Mouse (Mus musculus): ENCODE measurements around the gene Unc13b. TPM values are rescaled to one million over a fixed set of nuclear protein-coding genes. Genes with fewer than 3 reads are reported as not detected.
A peak's percentile ranks its signal among the peaks of the same experiment; 100 is the strongest.

Gene Unc13b
- total RNA-seq, 2 experiments from 2014 or later, result 12.9 to 13.5 TPM

- no peak for DNase-seq
- intact Hi-C loops (cut with DNase I), result no loop called here
Observed at GRCm38 (mm10) chr4:43205571-43205970, 146.8 kb downstream of the Unc13b start.

- intact Hi-C loops (cut with DNase I), result no loop called here
- no peak for DNase-seq
Observed at GRCm38 (mm10) chr4:43206989-43207388, 148.2 kb downstream of the Unc13b start.

DNA sequence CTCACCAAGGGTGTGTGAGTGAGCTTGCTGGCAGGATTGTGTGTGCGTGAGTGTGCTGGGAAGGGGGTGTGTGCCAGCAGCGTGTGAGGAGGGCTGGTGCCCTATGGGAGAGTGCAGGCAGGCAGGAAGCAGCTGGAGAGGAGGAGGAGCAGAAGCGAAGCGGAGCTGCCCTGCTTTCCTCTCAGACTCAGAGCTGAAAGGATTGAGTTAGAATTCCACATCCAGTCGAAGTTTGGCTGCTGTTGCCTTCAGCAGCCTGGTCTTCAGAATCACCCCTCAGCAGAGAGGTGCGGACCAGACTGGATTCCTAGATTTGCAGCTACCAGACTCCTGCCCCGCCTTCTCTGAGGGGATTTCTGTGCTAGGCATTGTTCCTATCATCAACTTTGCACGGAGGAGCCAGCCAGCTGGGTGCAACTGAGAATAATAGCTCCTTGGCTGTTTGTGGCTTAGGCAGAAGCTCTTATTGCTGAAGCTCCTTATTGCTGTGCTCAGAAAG is 150.4 kb downstream of the Unc13b start:
- DNase-seq, result peak in 1 of 2 experiments; percentile 1
- intact Hi-C loops (cut with DNase I), result no loop called here

DNA sequence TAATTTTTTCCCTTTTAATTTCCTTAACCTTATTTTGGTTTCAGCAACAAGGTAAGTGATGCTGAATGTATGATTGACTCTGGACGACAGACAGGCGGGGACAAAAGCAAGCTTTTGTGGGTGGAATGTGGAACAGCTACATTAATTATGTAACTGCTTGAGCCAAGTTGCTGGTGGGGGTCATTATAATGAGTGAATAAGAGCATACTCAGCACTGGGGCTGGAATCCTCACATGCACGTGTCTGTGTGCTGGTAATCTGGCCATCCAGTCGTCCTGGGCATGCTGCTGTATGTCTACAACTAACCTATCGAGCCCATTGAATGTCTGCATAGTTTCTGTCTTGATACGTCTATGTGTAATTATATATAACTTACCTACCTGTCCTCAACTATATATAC is 150.9 kb downstream of the Unc13b start:
- intact Hi-C loops (cut with DNase I), result no loop called here
- DNase-seq, result no peak

GRCm38 (mm10) chr4:43216491-43216890 is 157.7 kb downstream of the Unc13b start:
- intact Hi-C loops (cut with DNase I), result no loop called here

DNA sequence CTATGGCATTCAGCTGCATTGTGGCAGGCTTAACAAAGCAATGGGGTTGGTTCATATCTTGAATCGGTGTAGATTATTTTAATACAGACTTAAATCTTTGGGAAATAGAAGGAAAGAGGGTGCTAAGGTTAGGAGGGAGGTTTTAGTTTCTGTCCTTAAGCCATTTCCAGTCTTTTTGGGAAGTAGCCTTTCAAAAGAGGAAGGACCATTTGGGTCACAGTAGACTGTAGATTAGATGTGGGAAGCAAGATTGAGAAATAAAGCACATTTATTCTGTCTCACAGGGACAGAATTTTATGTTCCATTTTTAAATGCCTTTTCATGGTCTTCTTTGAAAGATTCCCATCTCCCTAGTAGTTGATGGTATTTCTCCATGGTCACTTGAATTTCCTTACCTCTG is 159.2 kb downstream of the Unc13b start:
- no peak for DNase-seq
- intact Hi-C loops (cut with DNase I), result no loop called here

More at GRCm38 (mm10) chr4:43216491-43216890, 157.7 kb downstream of the Unc13b start:
- DNase-seq, result no peak

DNA sequence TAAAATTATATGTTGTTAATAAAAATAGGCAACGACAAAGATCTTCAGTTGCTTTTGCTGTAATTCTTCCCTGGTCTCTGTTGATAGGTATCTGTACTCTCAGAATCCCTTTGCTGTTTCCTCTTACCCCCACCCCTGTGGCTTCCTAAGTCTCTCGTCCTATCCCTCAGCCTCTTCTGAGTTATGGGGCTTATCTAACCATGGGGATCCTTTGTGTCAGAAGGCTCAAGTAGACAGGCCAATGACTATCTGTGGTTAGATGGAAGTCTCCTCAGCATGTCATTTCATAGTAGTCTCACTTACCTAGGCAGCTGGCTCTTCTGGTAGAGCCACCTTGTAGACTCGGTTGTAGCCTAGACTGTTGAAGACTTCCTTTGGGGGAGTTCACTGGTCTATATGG is 173.1 kb downstream of the Unc13b start:
- intact Hi-C loops (cut with DNase I), result no loop called here
- DNase-seq, result no peak

DNA sequence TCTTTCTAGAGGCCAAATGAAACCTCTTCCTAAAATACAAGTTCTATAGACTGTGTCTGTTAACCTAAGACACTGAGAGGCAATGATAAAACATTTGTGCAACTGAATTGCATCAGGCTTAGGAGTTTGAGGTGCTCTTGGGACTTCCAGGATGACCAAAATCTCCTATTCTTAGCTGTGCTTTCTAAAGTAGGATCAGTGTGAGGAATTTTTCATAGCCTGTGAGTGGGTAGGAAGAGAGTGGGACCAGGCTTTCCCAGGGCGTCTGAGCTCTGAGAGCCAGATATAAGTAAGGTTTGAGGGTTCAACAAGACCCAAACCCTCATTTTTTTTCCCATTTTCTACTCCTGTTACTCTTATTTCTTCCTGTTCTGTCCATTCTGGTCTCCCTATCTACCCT is 174.2 kb downstream of the Unc13b start:
- intact Hi-C loops (cut with DNase I), result no loop called here
- no peak for DNase-seq

DNA sequence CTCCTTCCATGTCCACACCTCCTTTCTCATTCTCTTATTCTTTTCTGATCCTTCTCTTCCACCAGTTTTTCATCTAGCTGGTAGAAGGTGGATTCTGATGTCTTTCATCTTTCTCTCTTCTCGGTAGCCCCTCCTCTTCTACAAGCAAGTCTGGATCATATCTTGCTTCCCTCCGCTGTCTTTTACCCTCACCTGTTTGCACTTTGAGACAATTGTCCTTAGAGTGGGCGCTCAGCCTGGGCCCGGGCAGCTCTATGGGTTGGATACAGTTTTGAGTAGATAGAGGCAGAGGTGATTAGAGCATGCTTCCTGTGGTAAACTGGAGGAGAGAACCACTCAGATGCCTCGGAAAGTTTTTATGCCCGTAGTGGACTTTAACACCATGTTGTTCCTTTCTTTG is 174.7 kb downstream of the Unc13b start:
- no peak for DNase-seq
- intact Hi-C loops (cut with DNase I), result no loop called here

DNA sequence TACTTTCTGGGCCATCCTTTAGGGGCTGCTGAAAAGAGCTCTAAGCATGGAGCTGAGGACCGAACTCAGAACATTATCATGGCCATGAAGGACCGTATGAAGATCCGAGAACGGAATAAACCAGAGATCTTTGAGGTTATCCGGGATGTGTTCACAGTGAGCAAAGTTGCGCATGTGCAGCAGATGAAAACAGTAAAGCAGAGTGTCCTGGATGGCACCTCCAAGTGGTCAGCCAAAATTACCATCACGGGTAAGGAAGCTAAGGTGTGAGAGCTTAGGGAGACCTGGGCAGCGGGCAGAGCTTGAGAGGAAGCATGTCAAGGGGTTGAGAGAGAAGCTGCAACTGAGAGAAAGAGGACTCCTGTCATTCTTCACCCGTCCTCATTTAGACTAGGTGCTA is 178.1 kb downstream of the Unc13b start:
- no peak for DNase-seq
- intact Hi-C loops (cut with DNase I), result no loop called here

DNA sequence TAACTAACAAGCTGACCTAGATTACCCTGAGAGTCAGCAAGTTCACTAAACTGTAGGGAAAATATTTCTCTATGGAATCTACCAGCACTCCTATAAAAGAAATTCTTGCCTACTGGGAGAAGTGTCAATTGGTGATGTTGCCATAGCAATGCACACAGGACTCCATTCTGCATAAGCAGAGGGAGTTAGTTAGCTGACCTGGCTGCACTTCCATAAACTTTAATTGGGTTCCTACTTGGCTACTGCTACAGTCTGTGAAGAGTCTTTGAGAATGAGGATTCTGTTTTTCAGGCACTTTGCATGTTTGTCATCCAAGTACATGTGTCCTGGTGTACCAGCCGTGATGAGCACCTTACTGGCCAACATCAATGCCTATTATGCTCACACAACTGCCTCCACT is 182.0 kb downstream of the Unc13b start:
- intact Hi-C loops (cut with DNase I), result no loop called here
- DNase-seq, result no peak

DNA sequence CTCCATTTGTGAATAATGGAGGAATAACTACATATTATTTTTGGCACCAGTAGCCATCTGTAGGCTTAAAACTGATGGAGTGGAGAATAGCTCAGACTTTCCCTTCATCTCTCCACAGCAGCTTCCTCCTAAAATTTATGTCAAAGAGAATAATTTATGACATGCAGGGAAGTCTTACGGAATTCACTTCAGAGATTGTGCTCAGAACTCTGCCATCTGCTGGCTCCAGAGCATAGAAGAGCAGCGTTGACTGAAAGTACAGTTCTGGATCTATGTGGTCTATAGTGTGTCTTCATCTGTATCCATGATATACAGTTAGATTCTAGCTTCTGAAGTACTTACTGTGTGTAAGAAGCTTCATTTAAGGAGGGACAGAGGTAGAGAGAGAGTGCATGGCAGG is 185.3 kb downstream of the Unc13b start:
- intact Hi-C loops (cut with DNase I), result loop anchor here (2.0 kb wide), 1 partner anchor 197 kb away; the partner anchor contains the start of gene Fam214b
- no peak for DNase-seq

DNA sequence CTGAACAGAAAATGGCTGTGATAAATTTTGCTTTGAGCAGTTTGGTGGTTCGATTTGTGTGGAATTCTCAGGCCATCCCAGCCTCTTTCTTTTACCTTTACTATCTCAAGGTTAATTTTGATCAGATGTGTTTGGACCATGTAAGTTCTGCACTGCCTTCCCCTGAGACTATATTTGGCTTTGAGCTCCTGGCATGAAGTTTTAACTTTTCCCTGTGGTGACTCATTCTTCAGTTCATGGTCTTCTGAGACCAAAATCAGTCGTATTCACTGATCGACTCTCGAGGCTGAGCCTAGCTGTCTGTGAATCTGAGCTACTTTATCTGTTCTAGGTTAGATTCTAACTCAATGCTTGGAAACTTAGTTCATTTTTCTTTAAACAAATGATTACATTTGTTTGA is 187.0 kb downstream of the Unc13b start:
- no peak for DNase-seq

GRCm38 (mm10) chr4:43248026-43248425 is 189.3 kb downstream of the Unc13b start:
- no peak for DNase-seq
- intact Hi-C loops (cut with DNase I), result no loop called here

More for the DNA sequence above, 187.0 kb downstream of the Unc13b start:
- intact Hi-C loops (cut with DNase I), result loop anchor here (2.0 kb wide), 1 partner anchor 199 kb away; the partner anchor contains the start of gene Fam214b

- intact Hi-C loops (cut with DNase I), result no loop called here
- DNase-seq, result no peak
Observed at GRCm38 (mm10) chr4:43248909-43249308, 190.2 kb downstream of the Unc13b start.

DNA sequence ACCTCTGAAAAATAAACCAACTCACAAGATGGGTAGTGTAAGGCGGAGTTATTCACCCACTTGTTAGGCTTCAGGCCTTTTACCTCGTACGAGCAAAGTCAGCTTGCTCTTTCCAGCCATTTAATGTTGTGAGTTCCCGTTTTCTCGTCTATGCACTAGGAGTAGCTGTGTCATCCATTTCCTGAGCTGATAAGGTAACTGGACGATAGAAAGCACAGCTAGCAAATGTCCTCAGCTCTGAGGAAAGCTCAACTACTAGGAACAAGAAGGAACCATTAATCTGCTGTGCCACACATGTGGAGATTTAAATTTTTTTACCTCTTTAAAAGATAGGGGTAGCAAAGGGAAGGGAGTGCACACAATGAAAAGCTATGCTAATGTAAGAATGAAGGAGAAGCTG is 192.5 kb downstream of the Unc13b start:
- intact Hi-C loops (cut with DNase I), result no loop called here
- DNase-seq, result no peak

GRCm38 (mm10) chr4:43257040-43257439 is 198.3 kb downstream of the Unc13b start:
- intact Hi-C loops (cut with DNase I), result no loop called here
- no peak for DNase-seq

DNA sequence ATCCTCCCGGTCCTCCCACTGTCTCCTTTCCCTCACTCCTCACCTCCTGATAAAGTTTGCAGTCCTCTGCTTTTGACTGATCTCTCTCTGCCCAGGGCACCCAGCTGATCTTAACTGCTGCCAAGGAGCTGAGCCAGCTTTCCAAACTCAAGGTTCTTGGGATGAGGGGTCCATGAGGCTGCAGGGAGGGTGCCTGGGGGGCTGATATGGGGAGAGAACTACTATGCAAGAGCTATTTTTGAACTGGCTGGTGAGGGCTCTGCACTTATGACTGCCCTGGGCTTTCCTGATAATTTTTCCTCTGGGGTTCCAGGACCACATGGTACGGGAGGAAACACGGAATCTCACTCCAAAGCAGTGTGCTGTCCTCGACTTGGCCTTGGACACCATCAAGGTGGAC is 199.8 kb downstream of the Unc13b start:
- no peak for DNase-seq
- intact Hi-C loops (cut with DNase I), result no loop called here

DNA sequence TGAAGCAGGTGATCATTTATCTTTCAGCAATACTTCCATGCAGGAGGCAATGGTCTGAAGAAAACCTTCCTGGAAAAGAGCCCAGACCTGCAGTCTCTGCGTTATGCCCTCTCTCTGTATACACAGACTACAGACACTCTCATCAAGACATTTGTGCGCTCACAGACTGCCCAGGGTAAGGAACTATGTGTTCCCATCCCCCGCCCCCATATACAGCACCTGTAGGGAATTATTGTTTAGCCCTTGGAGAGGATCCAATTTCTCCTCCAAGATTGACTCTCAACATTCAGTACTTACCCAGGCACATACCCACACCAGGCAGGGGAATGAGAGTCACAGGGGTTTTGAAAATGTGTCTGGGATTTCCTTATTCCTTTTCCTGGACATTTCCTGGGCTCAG is 200.7 kb downstream of the Unc13b start:
- DNase-seq, result no peak
- intact Hi-C loops (cut with DNase I), result no loop called here

GRCm38 (mm10) chr4:43260096-43260495 is 201.3 kb downstream of the Unc13b start:
- intact Hi-C loops (cut with DNase I), result no loop called here
- DNase-seq, result peak in 1 of 2 experiments; percentile 15

DNA sequence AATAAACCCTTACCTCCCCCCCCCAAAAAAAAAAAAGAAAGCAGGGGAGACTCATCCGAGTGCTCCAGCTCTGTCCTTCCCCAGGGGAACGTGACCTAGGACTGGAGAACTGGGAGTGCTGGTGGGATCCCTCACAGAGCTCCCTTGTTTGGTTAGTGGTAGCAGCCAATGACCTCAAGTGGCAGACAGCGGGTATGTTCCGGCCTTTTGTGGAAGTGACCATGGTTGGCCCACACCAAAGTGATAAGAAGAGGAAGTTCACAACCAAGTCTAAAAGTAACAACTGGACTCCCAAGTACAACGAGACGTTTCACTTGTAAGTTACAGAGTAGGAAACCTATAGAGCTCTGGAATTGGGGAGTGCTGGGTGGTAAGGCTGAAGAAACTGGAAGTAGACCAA is 204.1 kb downstream of the Unc13b start:
- intact Hi-C loops (cut with DNase I), result no loop called here
- DNase-seq, result no peak

- intact Hi-C loops (cut with DNase I), result loop anchor here (2.0 to 5.0 kb wide), 2 partner anchors 115 to 211 kb away; partner anchors contain the start of gene Rusc2
- DNase-seq, result no peak
Observed at GRCm38 (mm10) chr4:43266146-43266545, 207.4 kb downstream of the Unc13b start.
